Mouse (Mus musculus) megakaryocyte, embryonic 14.5 days (primary cell): ENCODE results near the gene Pi4kb. TPM values are rescaled to one million over a fixed set of nuclear protein-coding genes. Genes with fewer than 3 reads are reported as not detected.

Source experiments
- H3K27me3 ChIP-seq: replicated peaks from 2 replicates; pipeline ENCODE3; 2012; ENCODE audit warnings: inconsistent platforms
- H3K36me3 ChIP-seq: replicated peaks from 2 replicates; pipeline ENCODE3; 2012; ENCODE audit warnings: low read length, inconsistent platforms, mixed read lengths
- H3K4me1 ChIP-seq: 2 replicates; pipeline ENCODE4 v1.6.1; 2012; ENCODE audit warnings: inconsistent platforms
- H3K4me3 ChIP-seq: replicated peaks from 2 replicates; pipeline ENCODE3; 2012; ENCODE audit warnings: moderate library complexity, mild to moderate bottlenecking, inconsistent platforms
- H3K9me3 ChIP-seq: 2 replicates; pipeline ENCODE4 v1.6.1; 2012; ENCODE audit warnings: inconsistent platforms
- FLI1 ChIP-seq: IDR thresholded peaks from 2 replicates; pipeline ENCODE4 v1.6.1; 2012; ENCODE audit warnings: low read length, inconsistent platforms, mixed read lengths
- GATA1 ChIP-seq: IDR thresholded peaks from 3 replicates; pipeline ENCODE4 v1.6.1; 2012; ENCODE audit warnings: mixed read lengths, low read length, inconsistent platforms, borderline replicate concordance
- polyA plus RNA-seq: library from polyadenylated mRNA; stranded (reverse); fragments of >175 nt; gene quantifications from 2 replicates; pipeline ENCODE4 v1.2.3, GENCODE M21; 2012; ENCODE audit warnings: low replicate concordance; ENCODE audit not compliant: insufficient read depth

Gene Pi4kb
- polyA plus RNA-seq, 1 experiment, result 2.1 TPM

DNA sequence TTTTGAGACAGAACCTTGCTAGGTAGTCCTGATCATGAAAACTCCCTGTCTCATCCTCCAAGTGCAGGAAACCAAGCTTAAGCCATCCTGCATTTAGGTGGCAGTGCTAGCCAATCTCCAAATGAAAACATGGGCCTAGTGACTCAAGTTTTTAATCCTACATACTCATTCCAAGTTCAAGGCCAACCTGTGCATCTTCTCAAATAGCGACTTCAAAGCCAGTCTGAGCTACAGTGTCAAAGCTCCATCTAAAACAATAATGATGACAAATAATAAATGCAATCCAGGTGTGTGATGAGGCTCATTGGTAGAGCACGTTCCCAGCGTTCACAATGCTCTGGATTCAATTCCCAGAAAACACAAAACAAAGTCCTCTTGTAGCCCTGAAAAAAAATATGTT, 67.1 kb downstream of the Pi4kb start:
- H3K4me3 ChIP-seq, result peak overlapping the region; percentile 97
- no peaks in the 10 kb centered on the region for H3K9me3 ChIP-seq
- TF ChIP-seq FLI1, result no peak
- no peak for TF ChIP-seq GATA1
- H3K36me3 ChIP-seq, result peaks cover 40% of the 10 kb centered on the region
- H3K4me1 ChIP-seq, result peaks cover 84% of the 10 kb centered on the region
- no peaks in the 10 kb centered on the region for H3K27me3 ChIP-seq

DNA sequence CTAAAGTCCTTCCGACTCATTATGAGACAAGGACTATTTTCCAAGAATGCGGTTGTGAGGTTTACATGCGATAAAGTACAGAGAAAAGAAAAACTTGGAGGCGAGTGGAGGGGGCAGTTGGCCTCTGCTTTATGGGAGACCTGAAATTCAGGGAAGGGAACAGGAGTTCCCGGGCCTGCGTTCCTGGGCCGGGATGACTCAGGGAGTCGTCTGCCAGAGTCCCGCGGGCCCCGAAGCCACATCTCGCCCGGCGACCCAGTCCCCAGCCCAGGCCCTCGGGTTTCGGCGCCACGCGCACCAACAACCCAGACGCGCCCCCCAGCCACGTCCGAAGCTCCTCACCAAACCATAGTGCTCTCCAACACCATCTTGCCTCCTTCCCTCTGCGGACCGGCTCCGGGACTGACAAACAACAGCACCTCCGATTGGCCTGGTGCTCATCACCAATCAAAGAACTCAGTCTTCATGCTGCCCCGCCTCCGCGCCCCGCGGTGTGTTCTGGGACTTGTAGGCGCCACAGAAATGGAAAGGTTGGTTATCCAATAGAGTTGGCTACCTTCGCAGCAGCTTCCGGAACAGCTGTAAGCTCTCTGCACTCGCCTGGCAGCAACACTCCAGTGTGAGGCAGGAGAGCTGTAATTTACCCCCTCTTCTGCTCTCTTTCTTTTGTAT, 67.8 kb downstream of the Pi4kb start, which contains the start of gene Psmd4:
Psmd4 (minus strand) TSS at position 449 of the 672 bp plus-strand sequence.
- Histone ChIP-seq H3K36me3 (peaks cover 35% of the 10 kb centered on the region), H3K4me3 (peak within 1 kb of the TSS; percentile 97), H3K4me1 (peaks cover 85% of the 10 kb centered on the region), H3K27me3 (no peaks in the 10 kb centered on the region), H3K9me3 (no peaks in the 10 kb centered on the region)
- TF ChIP-seq FLI1, result no peak
- no peak for TF ChIP-seq GATA1

- no peak for TF ChIP-seq FLI1
- TF ChIP-seq GATA1, result no peak
- peaks cover 86% of the 10 kb centered on the region for H3K4me1 ChIP-seq
- H3K36me3 ChIP-seq, result peaks cover 30% of the 10 kb centered on the region
- H3K9me3 ChIP-seq, result no peaks in the 10 kb centered on the region
- H3K27me3 ChIP-seq, result no peaks in the 10 kb centered on the region
- H3K4me3 ChIP-seq, result peak overlapping the region; percentile 97
Measured at GRCm38 (mm10) chr3:95042838-95043229, 68.3 kb downstream of the Pi4kb start.

DNA sequence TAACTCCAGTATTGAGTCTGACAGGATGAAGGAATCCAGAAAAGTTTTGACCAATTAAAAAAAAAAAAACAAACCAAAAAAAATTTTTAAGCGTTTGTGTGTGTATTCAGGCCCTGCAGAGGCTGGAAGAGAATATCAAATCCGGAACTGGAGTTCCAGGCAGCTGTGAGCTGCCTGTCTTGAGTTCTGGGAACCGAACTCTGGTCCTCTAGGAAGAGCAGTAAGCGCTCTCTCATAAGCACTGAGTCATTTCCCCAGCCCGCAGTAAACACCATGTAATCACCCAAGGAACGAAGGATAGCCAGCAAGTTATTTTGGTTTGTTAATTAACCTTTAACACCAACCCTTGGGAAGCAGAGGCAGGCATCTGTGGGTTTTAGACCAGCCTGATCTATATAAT, 68.7 kb downstream of the Pi4kb start:
- no peak for TF ChIP-seq FLI1
- TF ChIP-seq GATA1, result no peak
- Histone ChIP-seq H3K4me3 (peak overlapping the region; percentile 18), H3K4me1 (peaks cover 86% of the 10 kb centered on the region), H3K27me3 (no peaks in the 10 kb centered on the region), H3K9me3 (no peaks in the 10 kb centered on the region), H3K36me3 (peaks cover 26% of the 10 kb centered on the region)

GRCm38 (mm10) chr3:95046462-95047057, 72.0 kb downstream of the Pi4kb start:
- H3K4me1 ChIP-seq, result peaks cover 84% of the 10 kb centered on the region
- no peaks in the 10 kb centered on the region for H3K36me3 ChIP-seq
- no peaks in the 10 kb centered on the region for H3K9me3 ChIP-seq
- no peak; the same call in 2 of the 3 replicates for TF ChIP-seq GATA1
- no peak for TF ChIP-seq FLI1
- H3K4me3 ChIP-seq, result no peak overlapping the region
- no peaks in the 10 kb centered on the region for H3K27me3 ChIP-seq

GRCm38 (mm10) chr3:95047914-95048313, 73.4 kb downstream of the Pi4kb start:
- no peaks in the 10 kb centered on the region for H3K9me3 ChIP-seq
- peaks cover 88% of the 10 kb centered on the region for H3K4me1 ChIP-seq
- no peaks in the 10 kb centered on the region for H3K27me3 ChIP-seq
- no peak for TF ChIP-seq FLI1
- TF ChIP-seq GATA1, result no peak
- H3K36me3 ChIP-seq, result no peaks in the 10 kb centered on the region
- H3K4me3 ChIP-seq, result no peak overlapping the region

- Histone ChIP-seq H3K4me3 (no peak overlapping the region), H3K9me3 (no peaks in the 10 kb centered on the region), H3K27me3 (no peaks in the 10 kb centered on the region), H3K36me3 (peaks cover 14% of the 10 kb centered on the region), H3K4me1 (peaks cover 85% of the 10 kb centered on the region)
- no peak for TF ChIP-seq GATA1
- TF ChIP-seq FLI1, result no peak
Measured at GRCm38 (mm10) chr3:95052959-95053358, 78.4 kb downstream of the Pi4kb start.

DNA sequence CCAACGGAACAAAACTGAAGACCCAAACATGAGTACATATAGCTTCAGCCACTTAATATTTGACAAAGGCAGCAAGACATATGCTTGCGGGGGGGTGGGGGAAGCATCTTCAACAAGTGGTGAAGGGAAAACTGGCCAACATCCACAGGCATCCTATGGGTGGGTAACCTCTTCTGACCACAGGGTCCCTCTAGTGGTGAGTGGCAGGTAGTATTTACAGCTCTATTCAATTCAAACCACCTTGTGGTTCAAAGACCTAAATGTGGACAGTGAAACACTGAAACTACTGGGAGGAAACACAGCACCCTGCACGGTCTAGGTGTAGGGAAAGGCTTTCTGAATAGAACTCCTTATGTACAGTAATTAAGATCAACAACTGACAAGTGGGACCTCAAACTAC, 79.2 kb downstream of the Pi4kb start:
- TF ChIP-seq FLI1 (no peak), GATA1 (no peak)
- Histone ChIP-seq H3K27me3 (no peaks in the 10 kb centered on the region), H3K36me3 (peaks cover 21% of the 10 kb centered on the region), H3K4me1 (peaks cover 82% of the 10 kb centered on the region), H3K9me3 (no peaks in the 10 kb centered on the region), H3K4me3 (no peak overlapping the region)

DNA sequence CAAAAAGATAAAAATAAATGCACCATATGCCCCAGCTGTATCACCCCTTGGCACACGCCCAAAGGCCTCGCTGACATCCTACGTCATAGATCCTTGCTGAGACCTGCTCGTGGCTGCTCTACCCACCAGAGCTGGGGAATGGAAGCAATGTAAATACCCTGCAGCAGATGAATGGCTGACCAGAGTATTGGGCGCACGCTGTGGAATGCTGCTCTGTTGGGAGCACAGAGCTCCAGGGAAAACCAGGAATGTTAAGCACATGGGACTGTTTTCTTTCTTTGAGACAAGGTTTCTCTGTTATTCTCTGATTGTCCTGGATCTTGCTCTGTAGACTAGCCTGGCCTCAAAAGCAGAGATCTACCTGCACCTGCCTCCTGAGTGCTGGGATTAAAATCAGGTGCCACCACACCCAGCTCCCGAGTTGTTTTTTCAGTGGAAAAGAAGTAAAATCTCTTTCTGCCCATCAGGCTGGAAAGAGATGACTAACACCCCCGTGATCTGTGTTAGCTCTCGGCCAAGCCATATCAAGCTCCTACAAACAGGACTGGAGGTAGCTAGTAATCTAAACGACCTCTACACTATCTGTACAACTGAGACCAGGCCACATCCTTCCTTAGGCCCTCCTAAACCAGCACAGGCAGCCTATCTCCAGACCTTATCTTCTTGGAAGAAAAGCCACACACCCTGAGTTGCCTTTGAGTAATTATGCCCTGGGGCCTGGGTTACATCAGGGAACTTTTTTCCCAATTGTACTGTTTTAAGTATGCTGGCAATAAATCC, 80.1 kb downstream of the Pi4kb start:
- no peaks in the 10 kb centered on the region for H3K27me3 ChIP-seq
- H3K4me3 ChIP-seq, result peak overlapping the region; percentile 72
- peaks cover 31% of the 10 kb centered on the region for H3K36me3 ChIP-seq
- peaks cover 75% of the 10 kb centered on the region for H3K4me1 ChIP-seq
- H3K9me3 ChIP-seq, result no peaks in the 10 kb centered on the region
- TF ChIP-seq GATA1 (peak; percentile 38; the same call in 1 of the 3 replicates), FLI1 (no peak)

GRCm38 (mm10) chr3:95056275-95056674, 81.7 kb downstream of the Pi4kb start:
- peaks cover 47% of the 10 kb centered on the region for H3K36me3 ChIP-seq
- no peaks in the 10 kb centered on the region for H3K9me3 ChIP-seq
- H3K4me1 ChIP-seq, result peaks cover 69% of the 10 kb centered on the region
- TF ChIP-seq FLI1 (no peak), GATA1 (no peak)
- H3K27me3 ChIP-seq, result no peaks in the 10 kb centered on the region
- peak overlapping the region; percentile 67 for H3K4me3 ChIP-seq

Other genes starting within 250 kb of the Pi4kb start
- gene Cgn, start 188.2 kb upstream of the Pi4kb start, polyA plus RNA-seq, result 0.20 TPM in 1 of 2 replicates, not detected in the other
- gene Pogz, start 137.2 kb upstream of the Pi4kb start, polyA plus RNA-seq, result 18.3 and 29.1 TPM in 2 replicates
- gene Psmb4, start 87.8 kb upstream of the Pi4kb start, polyA plus RNA-seq, result 186 and 205 TPM in 2 replicates
- 14.7 and 28.8 TPM in 2 replicates for gene Selenbp1, start 41.7 kb upstream of the Pi4kb start, polyA plus RNA-seq
- 0.45 TPM in 1 of 2 replicates, not detected in the other for gene Rfx5, start 20.7 kb upstream of the Pi4kb start, polyA plus RNA-seq
- gene Zfp687, start 40.7 kb downstream of the Pi4kb start, polyA plus RNA-seq, result 13.6 and 16.9 TPM in 2 replicates
- gene Psmd4, start 67.9 kb downstream of the Pi4kb start, polyA plus RNA-seq, result 24.8 and 169 TPM in 2 replicates
- gene Pip5k1a, start 132.2 kb downstream of the Pi4kb start, polyA plus RNA-seq, result 6.3 and 16.2 TPM in 2 replicates
- 231 and 749 TPM in 2 replicates for gene Vps72, start 136.3 kb downstream of the Pi4kb start, polyA plus RNA-seq
- gene Tmod4, start 149.7 kb downstream of the Pi4kb start, polyA plus RNA-seq, result not detected in 2 replicates
- gene Scnm1, start 159.3 kb downstream of the Pi4kb start, polyA plus RNA-seq, result 5.8 and 7.2 TPM in 2 replicates
- 3.8 and 5.1 TPM in 2 replicates for gene Lysmd1, start 159.4 kb downstream of the Pi4kb start, polyA plus RNA-seq
- 34.2 TPM in 1 of 2 replicates, not detected in the other for gene Tnfaip8l2, start 167.6 kb downstream of the Pi4kb start, polyA plus RNA-seq
- 1.2 and 4.0 TPM in 2 replicates for gene Sema6c, start 185.7 kb downstream of the Pi4kb start, polyA plus RNA-seq
- gene Gabpb2, start 243.2 kb downstream of the Pi4kb start, polyA plus RNA-seq, result 0.60 TPM in 1 of 2 replicates, not detected in the other